Mouse (Mus musculus) neural tube, embryonic 11.5 days (tissue): ENCODE measurements around the gene Ikbip. TPM values are rescaled to one million over a fixed set of nuclear protein-coding genes. Genes with fewer than 3 reads are reported as not detected.

Experiments
- ATAC-seq: fragments of 200-750 bp; cut with Nextera tagmentation; 2 replicates; pipeline ENCODE4 v1.8.0; 2017; ENCODE audit warnings: moderate number of reproducible peaks, mild to moderate bottlenecking, moderate TSS enrichment, moderate library complexity; ENCODE audit not compliant: insufficient read depth, low FRiP score, low TSS enrichment
- DNase-seq: peaks from one replicate; pipeline ENCODE4 v3.0.0-alpha.2; 2015; ENCODE audit warnings: low spot score
- H3K27ac ChIP-seq: fragments of 300-500 bp; sonication (generic); 2 replicates; pipeline ENCODE4 v1.5.1; 2014; ENCODE audit warnings: low read depth, mild to moderate bottlenecking, low read length
- H3K27me3 ChIP-seq: fragments of 300-500 bp; sonication (generic); 2 replicates; pipeline ENCODE4 v1.6.1; 2014; ENCODE audit warnings: mild to moderate bottlenecking, low read length, mixed read lengths; ENCODE audit not compliant: control insufficient read depth, insufficient read depth
- H3K36me3 ChIP-seq: fragments of 300-500 bp; sonication (generic); 2 replicates; pipeline ENCODE4 v1.6.1; 2014; ENCODE audit warnings: mild to moderate bottlenecking, low read length, moderate library complexity, mixed read lengths; ENCODE audit not compliant: control insufficient read depth, insufficient read depth
- H3K4me1 ChIP-seq: fragments of 300-500 bp; sonication (generic); 2 replicates; pipeline ENCODE4 v1.6.1; 2014; ENCODE audit warnings: low read length, mixed read lengths; ENCODE audit not compliant: control insufficient read depth, insufficient read depth
- H3K4me2 ChIP-seq: fragments of 300-500 bp; sonication (generic); 2 replicates; pipeline ENCODE4 v1.6.1; 2014; ENCODE audit warnings: low read depth, mild to moderate bottlenecking, moderate library complexity
- H3K4me3 ChIP-seq: fragments of 300-500 bp; sonication (generic); 2 replicates; pipeline ENCODE4 v1.5.1; 2014; ENCODE audit warnings: low read depth, low read length
- H3K9ac ChIP-seq: fragments of 300-500 bp; sonication (generic); 2 replicates; pipeline ENCODE4 v1.6.1; 2014; ENCODE audit warnings: mild to moderate bottlenecking, low read length
- H3K9me3 ChIP-seq: fragments of 300-500 bp; sonication (generic); 2 replicates; pipeline ENCODE4 v1.6.1; 2016; ENCODE audit warnings: low read length; ENCODE audit not compliant: control insufficient read depth
- WGBS: fragments of 180-500 bp; shearing (Covaris S2); extraction: QIAGEN DNeasy Blood & Tissue Kit; methylation state at CpG from one replicate; pipeline ENCODE4 v1.1.7; 2014; 5-methylcytosine and 5-hydroxymethylcytosine counted together
- polyA plus RNA-seq: library from polyadenylated mRNA; unstranded; fragments of >200 nt; fragmentation: Nextera tagmentation; extraction: Ambion mirVana; gene quantifications from 2 replicates; pipeline ENCODE4 v1.2.1, GENCODE M21; 2014

Gene Ikbip
- polyA plus RNA-seq, 1 experiment from 2014 or later: 22.4 TPM

DNA sequence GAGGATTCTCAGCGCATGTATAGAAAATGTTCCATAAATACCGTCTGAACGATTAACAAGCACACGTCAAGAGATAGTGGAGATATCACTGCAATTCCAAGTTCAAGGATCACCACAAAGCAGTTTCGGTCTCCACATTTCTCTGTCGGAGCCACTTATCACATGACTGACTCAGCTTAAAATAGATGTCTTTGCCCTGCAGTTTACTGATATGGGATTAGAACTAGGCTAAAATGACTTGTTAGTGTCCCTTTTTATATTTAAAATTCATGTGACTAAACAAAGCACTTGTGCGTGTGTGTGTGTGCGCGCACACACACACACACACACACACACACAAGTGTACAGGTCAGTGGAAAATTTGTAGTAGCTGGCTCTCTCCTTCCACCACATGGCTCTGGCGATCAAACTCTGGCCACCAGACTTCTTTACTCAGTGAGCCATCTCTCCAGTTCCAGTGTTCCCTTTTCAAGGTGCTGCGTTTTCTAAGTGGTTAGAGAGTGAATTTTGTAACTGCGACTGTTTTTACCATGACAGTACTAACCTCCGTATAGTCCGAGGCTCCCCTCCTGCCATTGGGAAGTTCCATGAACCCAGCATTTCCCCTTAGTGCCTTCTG is 56.5 kb downstream of the Ikbip start:
- 88% methylated on average over 14 of the region's 14 CpGs for WGBS
- H3K9ac ChIP-seq: no peak overlapping the region
- no peak overlapping the region for H3K4me3 ChIP-seq
- H3K4me2 ChIP-seq: no peak overlapping the region
- H3K27me3 ChIP-seq: no peaks in the 10 kb centered on the region
- DNase-seq: no peak
- ATAC-seq: no peak
- H3K4me1 ChIP-seq: no peaks in the 10 kb centered on the region
- H3K36me3 ChIP-seq: no peaks in the 10 kb centered on the region
- no peaks in the 10 kb centered on the region for H3K9me3 ChIP-seq
- no peak overlapping the region for H3K27ac ChIP-seq

DNA sequence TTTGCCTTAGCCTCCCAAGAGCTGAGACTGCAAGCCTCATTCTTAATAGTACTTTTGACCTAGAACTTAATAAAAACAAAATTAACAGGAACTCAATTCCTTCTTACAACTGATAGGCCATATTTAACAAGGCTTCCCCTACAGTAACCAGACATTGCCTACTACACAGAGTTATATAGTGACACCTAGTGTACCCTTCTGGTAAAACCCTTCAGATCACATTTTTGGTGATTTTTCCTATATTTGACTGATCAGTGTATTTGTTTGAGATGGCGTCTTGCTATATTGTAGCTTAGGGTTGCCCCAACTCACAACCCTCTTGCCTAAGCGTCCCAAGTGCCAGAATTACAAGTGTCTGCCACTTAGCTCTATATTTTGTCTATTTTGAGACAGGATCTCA is 58.8 kb downstream of the Ikbip start:
- H3K36me3 ChIP-seq: peaks cover 5% of the 10 kb centered on the region; the same call in 1 of the 2 replicates
- H3K4me3 ChIP-seq: no peak overlapping the region
- no peak overlapping the region for H3K27ac ChIP-seq
- DNase-seq (peak; percentile 29), ATAC-seq (no peak)
- H3K27me3 ChIP-seq: no peaks in the 10 kb centered on the region
- H3K9me3 ChIP-seq: no peaks in the 10 kb centered on the region
- no peaks in the 10 kb centered on the region for H3K4me1 ChIP-seq
- WGBS: 40% methylated on average over 2 of the region's 2 CpGs
- H3K9ac ChIP-seq: no peak overlapping the region
- no peak overlapping the region for H3K4me2 ChIP-seq

DNA sequence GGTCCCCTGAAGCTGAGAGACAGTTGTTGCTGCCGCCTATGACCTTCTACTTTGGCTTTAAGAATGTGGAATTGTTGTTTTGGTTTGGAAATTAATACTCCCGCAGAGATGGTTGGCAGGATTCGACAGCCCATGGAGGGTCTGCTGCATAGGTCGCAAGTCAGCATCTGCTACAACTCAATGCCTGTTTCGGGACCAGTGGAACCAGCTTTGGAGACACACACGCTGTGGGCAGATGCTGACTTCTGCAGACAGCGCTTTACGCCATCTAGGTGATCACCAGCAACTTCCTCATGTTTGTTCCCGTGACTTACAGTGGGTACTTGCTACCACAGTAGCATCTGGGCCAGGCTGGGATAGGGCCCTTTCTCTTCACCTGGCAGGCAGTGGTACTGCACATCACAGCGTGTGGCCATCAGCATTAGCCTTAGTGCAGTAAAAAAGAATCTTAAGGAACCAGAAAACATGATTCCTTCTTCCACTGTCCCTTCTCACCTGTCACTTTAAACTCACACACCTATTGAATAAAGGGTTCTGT is 60.0 kb downstream of the Ikbip start:
- H3K27me3 ChIP-seq: no peaks in the 10 kb centered on the region
- WGBS: 69% methylated on average over 10 of the region's 10 CpGs
- no peak overlapping the region for H3K4me3 ChIP-seq
- peaks cover 5% of the 10 kb centered on the region; the same call in 1 of the 2 replicates for H3K36me3 ChIP-seq
- no peak for ATAC-seq
- H3K9ac ChIP-seq: no peak overlapping the region
- DNase-seq: no peak
- H3K27ac ChIP-seq: no peak overlapping the region
- no peak overlapping the region for H3K4me2 ChIP-seq
- no peaks in the 10 kb centered on the region for H3K9me3 ChIP-seq
- H3K4me1 ChIP-seq: no peaks in the 10 kb centered on the region

DNA sequence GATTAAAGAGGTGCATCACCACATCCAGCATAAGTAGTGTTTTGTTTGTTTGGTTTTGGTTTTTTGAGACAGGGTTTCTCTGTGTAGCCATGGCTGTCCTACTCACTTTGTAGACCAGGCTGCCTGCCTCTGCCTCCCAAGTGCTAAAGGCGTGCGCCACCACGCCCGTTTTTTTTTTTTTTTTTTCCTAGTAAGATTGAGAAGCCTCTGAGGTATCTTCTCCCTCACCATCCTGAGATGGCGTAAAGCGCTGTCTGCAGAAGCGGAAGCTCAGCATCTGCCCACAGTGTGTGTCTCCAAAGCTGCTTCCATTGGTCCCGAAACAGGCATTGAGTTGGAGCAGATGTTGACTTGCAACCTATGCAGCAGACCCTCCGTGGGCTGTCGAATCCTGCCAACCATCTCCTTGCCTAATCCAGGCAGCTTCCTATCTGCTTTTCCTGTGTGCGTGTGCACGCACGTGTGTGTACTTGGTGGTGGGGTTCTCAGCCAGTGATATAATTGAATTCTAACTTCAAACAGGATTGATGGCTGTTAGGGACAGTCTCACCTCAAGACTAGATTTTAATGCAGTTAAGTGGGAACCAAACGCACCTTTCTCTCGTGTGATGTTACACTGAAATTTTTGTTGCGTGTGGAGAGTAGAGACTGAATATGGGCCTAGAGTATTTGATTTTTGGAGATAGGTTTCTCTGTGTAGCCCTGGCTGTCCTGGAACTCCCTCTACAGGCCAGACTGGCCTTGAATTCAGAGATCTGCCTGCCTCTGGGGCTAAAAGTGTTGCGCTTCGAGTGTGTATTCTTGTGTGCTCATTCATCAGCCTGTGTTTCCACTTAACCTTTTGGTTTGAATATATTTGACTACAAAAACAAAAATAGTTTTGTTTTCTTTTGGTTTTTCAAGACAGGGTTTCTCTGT is 60.8 kb downstream of the Ikbip start:
- DNase-seq (no peak), ATAC-seq (no peak)
- no peaks in the 10 kb centered on the region for H3K9me3 ChIP-seq
- peaks cover 6% of the 10 kb centered on the region; the same call in 1 of the 2 replicates for H3K36me3 ChIP-seq
- H3K27ac ChIP-seq: no peak overlapping the region
- no peaks in the 10 kb centered on the region for H3K27me3 ChIP-seq
- 80% methylated on average over 18 of the region's 18 CpGs for WGBS
- no peak overlapping the region for H3K4me3 ChIP-seq
- H3K9ac ChIP-seq: no peak overlapping the region
- H3K4me2 ChIP-seq: no peak overlapping the region
- no peaks in the 10 kb centered on the region for H3K4me1 ChIP-seq

DNA sequence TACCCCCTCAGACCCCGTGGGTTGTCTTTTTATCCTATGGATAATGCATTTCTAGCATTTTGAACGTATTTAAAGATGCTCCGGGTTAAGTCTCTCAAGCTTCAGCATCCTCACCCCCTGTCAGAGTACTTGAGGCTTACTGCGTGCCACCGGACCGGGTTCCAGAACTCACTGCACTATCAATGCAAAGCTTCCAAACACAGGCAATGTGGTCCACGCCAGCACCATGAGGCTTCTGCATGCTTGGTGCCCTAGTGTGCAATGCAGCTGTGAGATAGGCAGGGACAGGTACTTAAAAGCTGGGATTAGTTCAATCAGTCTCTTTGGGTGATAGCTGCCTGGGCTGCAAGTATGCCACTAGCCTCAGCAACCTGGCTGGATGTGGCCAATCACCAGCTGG is 62.7 kb downstream of the Ikbip start:
- ATAC-seq (no peak), DNase-seq (no peak)
- Histone ChIP-seq H3K36me3 (peaks cover 12% of the 10 kb centered on the region), H3K4me1 (no peaks in the 10 kb centered on the region), H3K9me3 (no peaks in the 10 kb centered on the region), H3K27ac (no peak overlapping the region), H3K27me3 (no peaks in the 10 kb centered on the region), H3K4me3 (no peak overlapping the region), H3K9ac (no peak overlapping the region), H3K4me2 (no peak overlapping the region)
- WGBS: 96% methylated on average over 7 of the region's 7 CpGs

Other genes starting within 250 kb of the Ikbip start
- 27.4 and 28.1 TPM in 2 replicates for gene Apaf1, start 170 bp upstream of the Ikbip start, polyA plus RNA-seq
- 434 and 443 TPM in 2 replicates for gene Slc25a3, start 41.1 kb downstream of the Ikbip start, polyA plus RNA-seq
- gene Tmpo, start 98.4 kb downstream of the Ikbip start, polyA plus RNA-seq: 286 and 314 TPM in 2 replicates